Mouse (Mus musculus): ENCODE data around the gene Dnajb12.

GRCm38 (mm10) chr10:59932521-59932920 lies 53.2 kb downstream of the Dnajb12 start:
- TF ChIP-seq CTCF (IDR thresholded peaks at IDR 0.05; ENCODE audit: low read depth) = no peak
- no peak for TF ChIP-seq EP300 (IDR thresholded peaks at IDR 0.05; ENCODE audit: low read depth)

All from liver, embryonic 14.5 days (tissue).